8 mouse cellular contexts compared by ENCODE assay signal in genomic region chr3:96663432-96664239, GRCm38 (mm10). TPM values are rescaled to one million over a fixed set of nuclear protein-coding genes. Genes with fewer than 3 reads are reported as not detected.
A peak's percentile ranks its signal among the peaks of the same experiment; 100 is the strongest.
DNase-seq lines count a peak whose midpoint lies in the region; ATAC-seq and TF ChIP-seq lines count a peak whose summit lies in the region.

No protein-coding gene starts in this region.

- peak; percentile 99 for TF ChIP-seq CTCF in layer of hippocampus, adult 2 months (conservative IDR thresholded peaks at IDR 0.05)
- peak; percentile 72 for TF ChIP-seq CTCF in lung, adult 2 months (IDR thresholded peaks at IDR 0.05; ENCODE audit: insufficient read depth, low read length)
- peak; percentile 75 for TF ChIP-seq CTCF in olfactory bulb, adult 2 months (IDR thresholded peaks at IDR 0.05; ENCODE audit: insufficient read depth, low read depth, low read length)
- peak; percentile 74; the same call in 1 of the 2 replicates for TF ChIP-seq CTCF in thymus, adult 2 months (IDR thresholded peaks at IDR 0.05; ENCODE audit: borderline replicate concordance, control insufficient read depth, extremely low read depth, insufficient read depth, low read length, poor library complexity)

- peak; percentile 97 for DNase-seq in ES-E14 (ENCODE audit: low read depth, low spot score)
- DNase-seq in cerebellum, adult 11-12 months, result peak; percentile 86
- peak; percentile 85 to 89 for DNase-seq in heart, postnatal 36 days
- peak; percentile 84 to 91 for DNase-seq in layer of hippocampus, adult 2 months (ENCODE audit: low spot score in 2 of 2)
- peak; percentile 81 for DNase-seq in lung, adult 2 months
- DNase-seq in thymus, adult 2 months, result peak; percentile 75

- peak overlapping the region; percentile 59 for H3K4me2 ChIP-seq in forebrain, embryonic 16.5 days (ENCODE audit: low read length)

- WGBS in forebrain, embryonic 16.5 days, result 4% methylated on average over 15 of the region's 18 CpGs
- WGBS in lung, adult 2 months, result 6% methylated on average over 15 of the region's 18 CpGs
- 3% methylated on average over 18 of the region's 18 CpGs for WGBS in olfactory bulb, adult 2 months
- WGBS in thymus, adult 2 months, result 10% methylated on average over 18 of the region's 18 CpGs

- TF ChIP-seq POLR2A in lung, adult 2 months (IDR thresholded peaks at IDR 0.05; ENCODE audit: borderline replicate concordance, extremely low read depth, low read depth, low read length), result no peak
- TF ChIP-seq POLR2A in olfactory bulb, adult 2 months (IDR thresholded peaks at IDR 0.05; ENCODE audit: insufficient read depth, low read depth, low read length), result no peak
- TF ChIP-seq POLR2A in thymus, adult 2 months (IDR thresholded peaks at IDR 0.05; ENCODE audit: control insufficient read depth, extremely low read depth, insufficient read depth, low read length, poor library complexity), result no peak

- intact Hi-C loops in heart, postnatal 36 days (cut with DNase I), result loop anchor here (1.0 kb wide), 1 partner anchor 116 kb away; no protein-coding TSS in a partner anchor

- in situ Hi-C loops in ES-E14 (cut with MboI; ENCODE audit: low sequenced_read_pairs in 2 of 2, unreplicated experiment in 2 of 2), result no loop called here

- peak overlapping the region; percentile 38 to 79; a peak in 3 of 4 replicates for H3K4me3 ChIP-seq in ES-E14 (ENCODE audit: insufficient read depth in 1 of 2, low read depth in 1 of 2, low read length in 2 of 2, poor library complexity in 1 of 2, severe bottlenecking in 1 of 2)
- H3K4me3 ChIP-seq in forebrain, embryonic 16.5 days (replicated peaks; ENCODE audit: low read length), result peak overlapping the region; percentile 39
- H3K4me3 ChIP-seq in layer of hippocampus, adult 2 months, result peak overlapping the region; percentile 58
- peak overlapping the region; percentile 21 for H3K4me3 ChIP-seq in lung, adult 2 months (replicated peaks; ENCODE audit: extremely low read depth, low read depth, low read length)
- H3K4me3 ChIP-seq in olfactory bulb, adult 2 months (ENCODE audit: insufficient read depth, low read depth, low read length), result peak overlapping the region; percentile 38
- peak overlapping the region; percentile 21; the same call in 1 of the 2 replicates for H3K4me3 ChIP-seq in thymus, adult 2 months (ENCODE audit: control insufficient read depth, insufficient read depth, low read length)

- H3K27me3 ChIP-seq in forebrain, embryonic 16.5 days (replicated peaks; ENCODE audit: control insufficient read depth, insufficient read depth, low read length), result no peaks in the 10 kb centered on the region
- no peaks in the 10 kb centered on the region for H3K27me3 ChIP-seq in thymus, adult 2 months (ENCODE audit: control insufficient read depth, insufficient read depth, low read length)

- no peak overlapping the region for H3K27ac ChIP-seq in ES-E14 (ENCODE audit: insufficient read depth, low read depth, low read length, poor library complexity, severe bottlenecking)
- H3K27ac ChIP-seq in forebrain, embryonic 16.5 days (ENCODE audit: low read length), result peak overlapping the region; percentile 8
- H3K27ac ChIP-seq in layer of hippocampus, adult 2 months, result peak overlapping the region; percentile 89
- H3K27ac ChIP-seq in olfactory bulb, adult 2 months (ENCODE audit: insufficient read depth, low read depth, low read length), result peak overlapping the region; percentile 78
- no peak overlapping the region for H3K27ac ChIP-seq in thymus, adult 2 months (ENCODE audit: control insufficient read depth, insufficient read depth, low read length)

- H3K36me3 ChIP-seq in ES-E14 (ENCODE audit: control insufficient read depth, insufficient read depth, low read length, poor library complexity, severe bottlenecking), result no peaks in the 10 kb centered on the region
- no peaks in the 10 kb centered on the region for H3K36me3 ChIP-seq in forebrain, embryonic 16.5 days (ENCODE audit: control insufficient read depth, insufficient read depth)
- H3K36me3 ChIP-seq in thymus, adult 2 months (ENCODE audit: control insufficient read depth, insufficient read depth, low read length), result no peaks in the 10 kb centered on the region

- H3K4me1 ChIP-seq in ES-E14 (ENCODE audit: control insufficient read depth in 2 of 2, insufficient read depth in 2 of 2, low read length in 2 of 2, poor library complexity in 1 of 2), result peaks cover 0 to 5% of the 10 kb centered on the region in 2 experiments; a peak in 1 of 4 replicates
- H3K4me1 ChIP-seq in forebrain, embryonic 16.5 days (replicated peaks; ENCODE audit: control insufficient read depth, insufficient read depth, low read length), result peaks cover 12% of the 10 kb centered on the region
- H3K4me1 ChIP-seq in lung, adult 2 months (ENCODE audit: control insufficient read depth, insufficient read depth, low read length), result no peaks in the 10 kb centered on the region
- peaks cover 6% of the 10 kb centered on the region for H3K4me1 ChIP-seq in olfactory bulb, adult 2 months (ENCODE audit: control insufficient read depth, insufficient read depth, low read length)
- peaks cover 6% of the 10 kb centered on the region for H3K4me1 ChIP-seq in thymus, adult 2 months (replicated peaks; ENCODE audit: control insufficient read depth, insufficient read depth, low read length)

- no peaks in the 10 kb centered on the region for H3K9me3 ChIP-seq in ES-E14 (ENCODE audit: control insufficient read depth, insufficient read depth, low read depth, low read length)
- no peaks in the 10 kb centered on the region for H3K9me3 ChIP-seq in forebrain, embryonic 16.5 days (ENCODE audit: control insufficient read depth, low read length)

- peak; percentile 86 for ATAC-seq in forebrain, embryonic 16.5 days

- H3K9ac ChIP-seq in ES-E14 (ENCODE audit: insufficient read depth, low read depth, low read length, poor library complexity, severe bottlenecking), result peak overlapping the region; percentile 55; the same call in 1 of the 2 replicates
- H3K9ac ChIP-seq in forebrain, embryonic 16.5 days (replicated peaks; ENCODE audit: low read depth, low read length), result peak overlapping the region; percentile 43

TF ChIP-seq in ES-E14, 5 proteins besides CTCF, POLR2A, EP300 and RAD21:
- peak; percentile 41; the same call in 1 of the 2 replicates for TF ChIP-seq HCFC1 (IDR thresholded peaks at IDR 0.05; ENCODE audit: borderline replicate concordance, insufficient read depth, low read length)
- TF ChIP-seq MAFK (IDR thresholded peaks at IDR 0.05; ENCODE audit: insufficient read depth, low read depth, low read length), result no peak
- peak; percentile 32; the same call in 1 of the 2 replicates for TF ChIP-seq ZC3H11A (IDR thresholded peaks at IDR 0.05; ENCODE audit: borderline replicate concordance, low read depth, low read length)
- no peak for TF ChIP-seq ZNF384 (IDR thresholded peaks at IDR 0.05; ENCODE audit: low read depth, low read length)

RNA-seq across cellular contexts. Expression of gene Ankrd35, which starts 6.3 kb away (rescaled TPM):
- 3.7 and 5.7 TPM in 2 replicates for total RNA-seq in ES-E14 (2012; rRNA removed)
- polyA plus RNA-seq in forebrain, embryonic 16.5 days (2015; fragmentation: Nextera tagmentation; extraction: Ambion mirVana), result 1.2 and 3.5 TPM in 2 replicates
- total RNA-seq in heart, postnatal 36 days (2021), result 1 to 10 TPM in 1 of 2 experiments, under 1 TPM in 1; 0.78 to 1.7 TPM
- 1 to 10 TPM; 6.3 to 6.7 TPM for total RNA-seq in layer of hippocampus, adult 2 months (2021)
- 1.4 and 3.6 TPM in 2 replicates for polyA plus RNA-seq in lung, adult 2 months (2012; rRNA removed)
- not detected in 2 replicates for polyA plus RNA-seq in olfactory bulb, adult 2 months (2012; ENCODE audit: insufficient read depth, insufficient read length, low replicate concordance, missing spikeins)
- 1.7 and 2.8 TPM in 2 replicates for polyA plus RNA-seq in thymus, adult 2 months (2012; rRNA removed)

RNA-seq across cellular contexts. Expression of gene Itga10, which starts 18.3 kb away (rescaled TPM):
- 1.0 and 1.7 TPM in 2 replicates for total RNA-seq in ES-E14 (2012; rRNA removed)
- 0.75 and 1.3 TPM in 2 replicates for polyA plus RNA-seq in forebrain, embryonic 16.5 days (2015; fragmentation: Nextera tagmentation; extraction: Ambion mirVana)
- total RNA-seq in heart, postnatal 36 days (2021), result under 1 TPM; 0.61 to 0.62 TPM
- total RNA-seq in layer of hippocampus, adult 2 months (2021), result 1 to 10 TPM; 2.0 to 3.1 TPM
- polyA plus RNA-seq in lung, adult 2 months (2012; rRNA removed), result 1.7 and 2.3 TPM in 2 replicates
- not detected in 2 replicates for polyA plus RNA-seq in olfactory bulb, adult 2 months (2012; ENCODE audit: insufficient read depth, insufficient read length, low replicate concordance, missing spikeins)
- polyA plus RNA-seq in thymus, adult 2 months (2012; rRNA removed), result 2.9 and 3.0 TPM in 2 replicates

RNA-seq across cellular contexts. Expression of gene Gm42957, which starts 28.4 kb away (rescaled TPM):
- 0.13 and 0.21 TPM in 2 replicates for total RNA-seq in ES-E14 (2012; rRNA removed)
- 0.10 and 0.13 TPM in 2 replicates for polyA plus RNA-seq in forebrain, embryonic 16.5 days (2015; fragmentation: Nextera tagmentation; extraction: Ambion mirVana)
- not detected for total RNA-seq in heart, postnatal 36 days (2021)
- under 1 TPM; 0.12 to 0.87 TPM for total RNA-seq in layer of hippocampus, adult 2 months (2021)
- polyA plus RNA-seq in lung, adult 2 months (2012; rRNA removed), result 0.02 and 0.18 TPM in 2 replicates
- not detected in 2 replicates for polyA plus RNA-seq in olfactory bulb, adult 2 months (2012; ENCODE audit: insufficient read depth, insufficient read length, low replicate concordance, missing spikeins)
- polyA plus RNA-seq in thymus, adult 2 months (2012; rRNA removed), result 0.14 and 0.23 TPM in 2 replicates

RNA-seq across cellular contexts. Expression of gene Pex11b, which starts 28.5 kb away (rescaled TPM):
- 15.6 and 23.6 TPM in 2 replicates for total RNA-seq in ES-E14 (2012; rRNA removed)
- 55.1 and 61.6 TPM in 2 replicates for polyA plus RNA-seq in forebrain, embryonic 16.5 days (2015; fragmentation: Nextera tagmentation; extraction: Ambion mirVana)
- total RNA-seq in heart, postnatal 36 days (2021), result 10 to 100 TPM; 33.5 to 36.8 TPM
- total RNA-seq in layer of hippocampus, adult 2 months (2021), result 10 to 100 TPM; 57.1 to 59.6 TPM
- polyA plus RNA-seq in lung, adult 2 months (2012; rRNA removed), result 24.0 and 40.1 TPM in 2 replicates
- not detected in 2 replicates for polyA plus RNA-seq in olfactory bulb, adult 2 months (2012; ENCODE audit: insufficient read depth, insufficient read length, low replicate concordance, missing spikeins)
- 37.0 and 41.0 TPM in 2 replicates for polyA plus RNA-seq in thymus, adult 2 months (2012; rRNA removed)

RNA-seq across cellular contexts. Expression of gene Pias3, which starts 32.5 kb away (rescaled TPM):
- 14.6 and 27.9 TPM in 2 replicates for total RNA-seq in ES-E14 (2012; rRNA removed)
- 24.3 and 32.6 TPM in 2 replicates for polyA plus RNA-seq in forebrain, embryonic 16.5 days (2015; fragmentation: Nextera tagmentation; extraction: Ambion mirVana)
- total RNA-seq in heart, postnatal 36 days (2021), result 10 to 100 TPM; 16.5 to 17.1 TPM
- total RNA-seq in layer of hippocampus, adult 2 months (2021), result 10 to 100 TPM; 32.5 to 44.4 TPM
- 39.3 and 44.1 TPM in 2 replicates for polyA plus RNA-seq in lung, adult 2 months (2012; rRNA removed)
- polyA plus RNA-seq in olfactory bulb, adult 2 months (2012; ENCODE audit: insufficient read depth, insufficient read length, low replicate concordance, missing spikeins), result not detected in 2 replicates
- 32.7 and 33.1 TPM in 2 replicates for polyA plus RNA-seq in thymus, adult 2 months (2012; rRNA removed)

Comparison
In these comparisons a context has a peak if more than half of its experiments do, and no peak if none do; other contexts are left out.
1. H3K27ac ChIP-seq: peak in forebrain, embryonic 16.5 days (single experiment), layer of hippocampus, adult 2 months (single experiment) and olfactory bulb, adult 2 months (single experiment); none in ES-E14 (single experiment) and thymus, adult 2 months (single experiment).
2. Peak in every context shown above with its lines, with median percentiles within 50 percentile points of each other: DNase-seq, H3K4me3 ChIP-seq and CTCF ChIP-seq.